Mouse (Mus musculus) CH12.LX (cell line): Measurements from ENCODE around the gene Cfap77. TPM values are rescaled to one million over a fixed set of nuclear protein-coding genes. Genes with fewer than 3 reads are reported as not detected.

Experiments
- DNase-seq: peaks from one replicate; pipeline ENCODE4 v3.0.0-alpha.2; 2013; ENCODE audit errors: extremely low read depth
- H3K27ac ChIP-seq: 2 replicates; pipeline ENCODE4 v1.5.1; 2012; ENCODE audit warnings: low read depth, mild to moderate bottlenecking, control low read depth, moderate library complexity; ENCODE audit not compliant: insufficient read depth
- H3K27me3 ChIP-seq: replicated peaks from 2 replicates; pipeline ENCODE3; 2012; ENCODE audit warnings: inconsistent platforms
- H3K36me3 ChIP-seq, 2 experiments: replicated peaks in 1 of 2; 2 replicates each; pipeline versions ENCODE3 to v1.6.1; 2012; ENCODE audit warnings: inconsistent platforms in 1 of 2, low read length in 1 of 2, mild to moderate bottlenecking in 1 of 2, mixed read lengths in 1 of 2, moderate library complexity in 1 of 2; ENCODE audit not compliant: control insufficient read depth in 1 of 2, insufficient read depth in 1 of 2
- H3K4me1 ChIP-seq, 2 experiments: 2 replicates each; pipeline ENCODE4 v1.6.1; 2012; ENCODE audit warnings: inconsistent platforms in 1 of 2, moderate library complexity in 1 of 2; ENCODE audit not compliant: insufficient read depth in 2 of 2, control insufficient read depth in 1 of 2
- H3K4me2 ChIP-seq: 2 replicates; pipeline ENCODE4 v1.6.1; 2012; ENCODE audit warnings: low read depth, mild to moderate bottlenecking, control low read depth; ENCODE audit not compliant: poor library complexity, insufficient read depth, severe bottlenecking
- H3K4me3 ChIP-seq, 3 experiments: fragments of 150-350 bp in 1 of 3; sonication (generic) in 1 of 3; replicated peaks in 1 of 3; 2 replicates each; pipeline versions ENCODE3 to v1.5.1; 2011 to 2012; ENCODE audit warnings: low read depth in 2 of 3, low read length in 2 of 3, mild to moderate bottlenecking in 2 of 3, moderate library complexity in 2 of 3, control low read depth in 1 of 3, improper control_type of control experiment in 1 of 3, inconsistent platforms in 1 of 3, mixed read lengths in 1 of 3; ENCODE audit not compliant: poor library complexity in 1 of 3
- H3K79me2 ChIP-seq: replicated peaks from 2 replicates; pipeline ENCODE4 v1.6.1; 2012; ENCODE audit warnings: mild to moderate bottlenecking, moderate library complexity; ENCODE audit not compliant: control insufficient read depth, poor library complexity, insufficient read depth, severe bottlenecking; ENCODE audit errors: extremely low read depth
- H3K9ac ChIP-seq: 2 replicates; pipeline ENCODE4 v1.6.1; 2012; ENCODE audit warnings: low read depth, mild to moderate bottlenecking, control low read depth, moderate library complexity; ENCODE audit not compliant: insufficient read depth
- H3K9me3 ChIP-seq: replicated peaks from 2 replicates; pipeline ENCODE3; 2012; ENCODE audit warnings: low read length, inconsistent platforms, mixed read lengths
- CTCF ChIP-seq, 2 experiments: IDR thresholded peaks in 1 of 2; conservative IDR thresholded peaks in 1 of 2; 2 replicates each; pipeline ENCODE4 v1.5.1; 2011 to 2012; ENCODE audit warnings: low read depth in 2 of 2, low read length in 2 of 2, improper control_type of control experiment in 1 of 2, inconsistent platforms in 1 of 2, mild to moderate bottlenecking in 1 of 2, moderate library complexity in 1 of 2
- E2F4 ChIP-seq: IDR thresholded peaks from 2 replicates; pipeline ENCODE4 v1.6.1; 2011; ENCODE audit warnings: low read depth, low read length, improper control_type of control experiment; ENCODE audit not compliant: insufficient replicate concordance
- ELF1 ChIP-seq: IDR thresholded peaks from 2 replicates; pipeline ENCODE4 v1.6.1; 2014; ENCODE audit warnings: low read depth, mild to moderate bottlenecking, inconsistent platforms, low read length, improper control_type of control experiment
- EP300 ChIP-seq: IDR thresholded peaks from 2 replicates; pipeline ENCODE4 v1.6.1; 2011; ENCODE audit warnings: low read length, improper control_type of control experiment
- ETS1 ChIP-seq: conservative IDR thresholded peaks from 2 replicates; pipeline ENCODE4 v1.6.1; 2012; ENCODE audit warnings: low read depth, mild to moderate bottlenecking, inconsistent platforms, low read length, improper control_type of control experiment, moderate library complexity
- HCFC1 ChIP-seq: IDR thresholded peaks from 2 replicates; pipeline ENCODE4 v1.6.1; 2012; ENCODE audit warnings: low read depth, mild to moderate bottlenecking, inconsistent platforms, low read length, improper control_type of control experiment
- JUND ChIP-seq: conservative IDR thresholded peaks from 2 replicates; pipeline ENCODE4 v1.6.1; 2011; ENCODE audit warnings: low read depth, low read length, improper control_type of control experiment
- KAT2A ChIP-seq: IDR thresholded peaks from 2 replicates; pipeline ENCODE4 v1.6.1; 2012; ENCODE audit warnings: low read length, improper control_type of control experiment, inconsistent platforms; ENCODE audit not compliant: insufficient replicate concordance
- MAFK ChIP-seq: IDR thresholded peaks from 2 replicates; pipeline ENCODE4 v1.6.1; 2011; ENCODE audit warnings: low read length, improper control_type of control experiment; ENCODE audit not compliant: insufficient replicate concordance
- MAX ChIP-seq: IDR thresholded peaks from 2 replicates; pipeline ENCODE4 v1.6.1; 2011; ENCODE audit warnings: low read length, improper control_type of control experiment
- MXI1 ChIP-seq: IDR thresholded peaks from 2 replicates; pipeline ENCODE4 v1.6.1; 2011; ENCODE audit warnings: mild to moderate bottlenecking, low read depth, low read length, improper control_type of control experiment
- MYC ChIP-seq: IDR thresholded peaks from 2 replicates; pipeline ENCODE4 v1.6.1; 2011; ENCODE audit warnings: low read depth, mild to moderate bottlenecking, improper control_type of control experiment, low read length
- NRF1 ChIP-seq: IDR thresholded peaks from 2 replicates; pipeline ENCODE4 v1.6.1; 2014; ENCODE audit warnings: low read depth, mild to moderate bottlenecking, inconsistent platforms, low read length, improper control_type of control experiment, moderate library complexity
- RAD21 ChIP-seq: IDR thresholded peaks from 2 replicates; pipeline ENCODE4 v1.6.1; 2011; ENCODE audit warnings: low read depth, mild to moderate bottlenecking, low read length, improper control_type of control experiment, moderate library complexity
- SIN3A ChIP-seq: IDR thresholded peaks from 2 replicates; pipeline ENCODE4 v1.6.1; 2012; ENCODE audit warnings: low read length, improper control_type of control experiment, inconsistent platforms
- UBTF ChIP-seq: IDR thresholded peaks from 2 replicates; pipeline ENCODE4 v1.6.1; 2012; ENCODE audit warnings: low read depth, mild to moderate bottlenecking, inconsistent platforms, low read length, improper control_type of control experiment, moderate library complexity
- USF2 ChIP-seq: conservative IDR thresholded peaks from 2 replicates; pipeline ENCODE4 v1.6.1; 2011; ENCODE audit warnings: low read depth, low read length, improper control_type of control experiment
- ZC3H11A ChIP-seq: IDR thresholded peaks from 2 replicates; pipeline ENCODE4 v1.6.1; 2012; ENCODE audit warnings: low read depth, mild to moderate bottlenecking, inconsistent platforms, low read length, improper control_type of control experiment
- ZNF384 ChIP-seq: IDR thresholded peaks from 2 replicates; pipeline ENCODE4 v1.6.1; 2012; ENCODE audit warnings: low read depth, low read length, improper control_type of control experiment, inconsistent platforms
- dilution Hi-C: fragments of 300-500 bp; cut with MboI; formaldehyde crosslinking; loops from 2 replicates; pipeline ENCODE4 v1.14.3; 2020; ENCODE audit warnings: low sequenced_read_pairs; ENCODE audit not compliant: extremely low pct_unique_long_range_greater_than_20kb, extremely low pct_ligation_motif_present
- in situ Hi-C: fragments of 300-500 bp; cut with MboI; formaldehyde crosslinking; loops from 3 replicates; pipeline ENCODE4 v1.14.3; 2019; ENCODE audit warnings: low sequenced_read_pairs, low pct_ligation_motif_present, low pct_unique_long_range_greater_than_20kb, mixed read lengths
- polyA plus RNA-seq: library from polyadenylated mRNA; unstranded; fragments of >175 nt; gene quantifications from 2 replicates; pipeline ENCODE4 v1.2.1, GENCODE M21; 2012; ENCODE audit warnings: low read depth; ENCODE audit not compliant: insufficient read length
- total RNA-seq, 2 experiments: library from RNA; depleted of rRNA; stranded (reverse); fragments of 300-350 nt in 1 of 2; fragments of >200 nt in 1 of 2; gene quantifications; 2 replicates each; pipeline ENCODE4 v1.2.3; 2012 to 2014

The Cfap77 gene
- total and polyA plus RNA-seq, 3 experiments: 0.25 to 0.47 (median 0.35) TPM

GRCm38 (mm10) chr2:29007656-29008055 is 47.2 kb downstream of the Cfap77 start:
- Histone ChIP-seq H3K27me3 (peaks cover 89% of the 10 kb centered on the region), H3K4me1 (peaks cover 3 to 8% of the 10 kb centered on the region in 2 experiments; a peak in 2 of 4 replicates), H3K4me2 (no peak overlapping the region), H3K79me2 (no peaks in the 10 kb centered on the region), H3K36me3 (no peaks in the 10 kb centered on the region), H3K9me3 (peaks cover 8% of the 10 kb centered on the region), H3K9ac (no peak overlapping the region), H3K27ac (no peak overlapping the region), H3K4me3 (no peak overlapping the region)
- no peak for DNase-seq
- TF ChIP-seq ZC3H11A: no peak
- no peak for TF ChIP-seq MAFK
- TF ChIP-seq ETS1: no peak
- no peak for TF ChIP-seq USF2
- no peak for TF ChIP-seq EP300
- no peak for TF ChIP-seq HCFC1
- TF ChIP-seq CTCF (conservative IDR thresholded peaks at IDR 0.05 in 1 of 2, IDR thresholded peaks at IDR 0.05 in 1 of 2; ENCODE audit: low read depth in 2 of 2, low read length in 2 of 2): no peak
- no peak for TF ChIP-seq JUND
- no peak for TF ChIP-seq MYC
- no peak for TF ChIP-seq MAX
- TF ChIP-seq SIN3A: no peak
- TF ChIP-seq RAD21: no peak
- in situ Hi-C loops: loop anchor here (5.0 kb wide), 1 partner anchor 35 kb away; no protein-coding TSS in a partner anchor
- dilution Hi-C loops: no loop called here

- no peak for DNase-seq
- Histone ChIP-seq H3K4me3 (no peak overlapping the region), H3K9me3 (peaks cover 8% of the 10 kb centered on the region), H3K4me2 (no peak overlapping the region), H3K27me3 (peaks cover 91% of the 10 kb centered on the region), H3K4me1 (peaks cover 3 to 8% of the 10 kb centered on the region in 2 experiments; a peak in 2 of 4 replicates), H3K9ac (no peak overlapping the region), H3K36me3 (no peaks in the 10 kb centered on the region), H3K27ac (no peak overlapping the region), H3K79me2 (no peaks in the 10 kb centered on the region)
- in situ Hi-C loops: loop anchor here (5.0 kb wide), 1 partner anchor 36 kb away; no protein-coding TSS in a partner anchor
- dilution Hi-C loops: no loop called here
- TF ChIP-seq UBTF: no peak
- TF ChIP-seq MAX: no peak
- TF ChIP-seq ZNF384: no peak
- no peak for TF ChIP-seq NRF1
- no peak for TF ChIP-seq MYC
- TF ChIP-seq KAT2A: no peak
- no peak for TF ChIP-seq MXI1
- no peak for TF ChIP-seq USF2
- no peak for TF ChIP-seq ELF1
- TF ChIP-seq E2F4: no peak
Measured at GRCm38 (mm10) chr2:29006455-29007034, 48.3 kb downstream of the Cfap77 start.
